Mouse (Mus musculus): Measurements from ENCODE around the gene Prrc2a. TPM values are rescaled to one million over a fixed set of nuclear protein-coding genes. Genes with fewer than 3 reads are reported as not detected.
A peak's percentile ranks its signal among the peaks of the same experiment; 100 is the strongest.

Gene Prrc2a
- total and polyA plus RNA-seq, 3 experiments, result 71.0 to 663 (median 87.6) TPM

- peak overlapping the region; percentile 81 for H3K27ac ChIP-seq (ENCODE audit: control insufficient read depth, low read depth, low read length)
- DNase-seq (ENCODE audit: low read depth, low spot score), result peak; percentile 80
- no peaks in the 10 kb centered on the region for H3K79me2 ChIP-seq (ENCODE audit: control insufficient read depth, insufficient read depth, low read length, poor library complexity)
- H3K4me3 ChIP-seq (ENCODE audit: control insufficient read depth in 1 of 2, insufficient read depth in 1 of 2, low read depth in 2 of 2, low read length in 2 of 2), result peak overlapping the region; percentile 57 to 65
- H3K9ac ChIP-seq (ENCODE audit: control insufficient read depth, low read depth, low read length, poor library complexity, severe bottlenecking), result peak overlapping the region; percentile 64
- no peaks in the 10 kb centered on the region for H3K27me3 ChIP-seq (ENCODE audit: control insufficient read depth in 1 of 2, insufficient read depth in 2 of 2, low read length in 2 of 2)
- peak; percentile 64 for TF ChIP-seq ZNF384 (IDR thresholded peaks at IDR 0.05; ENCODE audit: low read depth, low read length)
- TF ChIP-seq MEF2A (IDR thresholded peaks at IDR 0.05; ENCODE audit: extremely low read depth, insufficient replicate concordance, low read depth, low read length, poor library complexity, severe bottlenecking), result no peak
- TF ChIP-seq NELFE (IDR thresholded peaks at IDR 0.05; ENCODE audit: low read depth, low read length), result 0 out of 2 replicates have a peak, but pooled peaks have one; percentile 20
- 0 out of 2 replicates have a peak, but pooled peaks have one; percentile 51 for TF ChIP-seq CHD1 (IDR thresholded peaks at IDR 0.05; ENCODE audit: low read depth, low read length)
- TF ChIP-seq MAZ (IDR thresholded peaks at IDR 0.05; ENCODE audit: low read depth, low read length), result 0 out of 2 replicates have a peak, but pooled peaks have one; percentile 21
- H3K4me1 ChIP-seq (ENCODE audit: control insufficient read depth in 1 of 2, insufficient read depth in 2 of 2, low read length in 2 of 2), result peaks cover 17 to 43% of the 10 kb centered on the region in 2 experiments
- peaks cover 0 to 37% of the 10 kb centered on the region in 2 experiments; a peak in 2 of 4 replicates for H3K36me3 ChIP-seq (ENCODE audit: control insufficient read depth in 1 of 2, insufficient read depth in 2 of 2, low read length in 2 of 2)
- no peaks in the 10 kb centered on the region for H3K9me3 ChIP-seq (replicated peaks; ENCODE audit: insufficient read depth, low read length)
Measured at GRCm38 (mm10) chr17:35186681-35187080, 22.0 kb upstream of the Prrc2a start.

- peak; percentile 95 for DNase-seq (ENCODE audit: low read depth, low spot score)
- H3K36me3 ChIP-seq (ENCODE audit: control insufficient read depth in 1 of 2, insufficient read depth in 2 of 2, low read length in 2 of 2), result peaks cover 0 to 33% of the 10 kb centered on the region in 2 experiments; a peak in 2 of 4 replicates
- no peaks in the 10 kb centered on the region for H3K27me3 ChIP-seq (ENCODE audit: control insufficient read depth in 1 of 2, insufficient read depth in 2 of 2, low read length in 2 of 2)
- H3K4me3 ChIP-seq (ENCODE audit: control insufficient read depth in 1 of 2, insufficient read depth in 1 of 2, low read depth in 2 of 2, low read length in 2 of 2), result peak overlapping the region; percentile 79 to 86
- peak overlapping the region; percentile 93 for H3K27ac ChIP-seq (ENCODE audit: control insufficient read depth, low read depth, low read length)
- peak overlapping the region; percentile 79 for H3K9ac ChIP-seq (ENCODE audit: control insufficient read depth, low read depth, low read length, poor library complexity, severe bottlenecking)
- H3K79me2 ChIP-seq (ENCODE audit: control insufficient read depth, insufficient read depth, low read length, poor library complexity), result no peaks in the 10 kb centered on the region
- no peaks in the 10 kb centered on the region for H3K9me3 ChIP-seq (replicated peaks; ENCODE audit: insufficient read depth, low read length)
- H3K4me1 ChIP-seq (ENCODE audit: control insufficient read depth in 1 of 2, insufficient read depth in 2 of 2, low read length in 2 of 2), result peaks cover 15 to 43% of the 10 kb centered on the region in 2 experiments
- TF ChIP-seq RCOR1 (IDR thresholded peaks at IDR 0.05; ENCODE audit: low read depth, low read length) (no peak), MEF2A (IDR thresholded peaks at IDR 0.05; ENCODE audit: extremely low read depth, insufficient replicate concordance, low read depth, low read length, poor library complexity, severe bottlenecking) (no peak), GATA1 (IDR thresholded peaks at IDR 0.05; ENCODE audit: low read depth, low read length) (0 out of 2 replicates have a peak, but pooled peaks have one; percentile 2), POLR2A (IDR thresholded peaks at IDR 0.05; ENCODE audit: control insufficient read depth in 1 of 2, insufficient read depth in 1 of 2, low read depth in 1 of 2, low read length in 2 of 2, poor library complexity in 1 of 2) (peak in 1 of 2 experiments; percentile 65; a peak in 1 of 4 replicates), ZC3H11A (IDR thresholded peaks at IDR 0.05; ENCODE audit: low read depth, low read length) (no peak), EP300 (IDR thresholded peaks at IDR 0.05; ENCODE audit: low read depth in 1 of 2, low read length in 2 of 2) (peak in 1 of 2 experiments; percentile 38; a peak in 3 of 4 replicates), JUND (IDR thresholded peaks at IDR 0.05; ENCODE audit: low read depth, low read length) (no peak), ZNF384 (IDR thresholded peaks at IDR 0.05; ENCODE audit: low read depth, low read length) (0 out of 2 replicates have a peak, but pooled peaks have one; percentile 11), MXI1 (IDR thresholded peaks at IDR 0.05; ENCODE audit: low read depth, low read length) (peak; percentile 64; the same call in 1 of the 2 replicates), POLR2AphosphoS5 (IDR thresholded peaks at IDR 0.05; ENCODE audit: borderline replicate concordance, low read depth, low read length) (no peak), BHLHE40 (IDR thresholded peaks at IDR 0.05; ENCODE audit: borderline replicate concordance, low read depth, low read length) (peak; percentile 75; the same call in 1 of the 2 replicates), CTCF (IDR thresholded peaks at IDR 0.05 in 2 of 3, conservative IDR thresholded peaks at IDR 0.05 in 1 of 3; ENCODE audit: control insufficient read depth in 1 of 3, insufficient read depth in 1 of 3, low read depth in 2 of 3, low read length in 3 of 3, poor library complexity in 1 of 3, severe bottlenecking in 1 of 3) (no peak), CHD1 (IDR thresholded peaks at IDR 0.05; ENCODE audit: low read depth, low read length) (no peak), E2F4 (IDR thresholded peaks at IDR 0.05; ENCODE audit: borderline replicate concordance, low read depth, low read length) (no peak), USF2 (IDR thresholded peaks at IDR 0.05; ENCODE audit: borderline replicate concordance in 1 of 2, insufficient read depth in 1 of 2, low read depth in 1 of 2, low read length in 2 of 2) (no peak), ZKSCAN1 (IDR thresholded peaks at IDR 0.05; ENCODE audit: low read depth, low read length) (no peak), MAFK (IDR thresholded peaks at IDR 0.05; ENCODE audit: borderline replicate concordance, low read depth, low read length) (0 out of 2 replicates have a peak, but pooled peaks have one; percentile 37), MAZ (IDR thresholded peaks at IDR 0.05; ENCODE audit: low read depth, low read length) (no peak), ETS1 (IDR thresholded peaks at IDR 0.05; ENCODE audit: low read depth, low read length) (peak; percentile 61; the same call in 1 of the 2 replicates), RAD21 (IDR thresholded peaks at IDR 0.05; ENCODE audit: low read depth, low read length) (no peak), ELF1 (IDR thresholded peaks at IDR 0.05; ENCODE audit: low read depth, low read length) (peak; percentile 76), ZMIZ1 (IDR thresholded peaks at IDR 0.05; ENCODE audit: low read depth, low read length) (no peak), NELFE (IDR thresholded peaks at IDR 0.05; ENCODE audit: low read depth, low read length) (peak; percentile 47; the same call in 1 of the 2 replicates), MAX (IDR thresholded peaks at IDR 0.05; ENCODE audit: low read length) (peak; percentile 73; the same call in 1 of the 2 replicates), USF1 (IDR thresholded peaks at IDR 0.05; ENCODE audit: low read depth, low read length) (peak; percentile 70)
Measured at GRCm38 (mm10) chr17:35185639-35186611, 21.2 kb upstream of the Prrc2a start.
